Mouse (Mus musculus): ENCODE data around the gene Dnmt3b. TPM values are rescaled to one million over a fixed set of nuclear protein-coding genes. Genes with fewer than 3 reads are reported as not detected.

Dnmt3b gene
- 8.2 and 8.6 TPM in 2 replicates for polyA plus RNA-seq (2015; fragmentation: Nextera tagmentation; extraction: Ambion mirVana)

DNA sequence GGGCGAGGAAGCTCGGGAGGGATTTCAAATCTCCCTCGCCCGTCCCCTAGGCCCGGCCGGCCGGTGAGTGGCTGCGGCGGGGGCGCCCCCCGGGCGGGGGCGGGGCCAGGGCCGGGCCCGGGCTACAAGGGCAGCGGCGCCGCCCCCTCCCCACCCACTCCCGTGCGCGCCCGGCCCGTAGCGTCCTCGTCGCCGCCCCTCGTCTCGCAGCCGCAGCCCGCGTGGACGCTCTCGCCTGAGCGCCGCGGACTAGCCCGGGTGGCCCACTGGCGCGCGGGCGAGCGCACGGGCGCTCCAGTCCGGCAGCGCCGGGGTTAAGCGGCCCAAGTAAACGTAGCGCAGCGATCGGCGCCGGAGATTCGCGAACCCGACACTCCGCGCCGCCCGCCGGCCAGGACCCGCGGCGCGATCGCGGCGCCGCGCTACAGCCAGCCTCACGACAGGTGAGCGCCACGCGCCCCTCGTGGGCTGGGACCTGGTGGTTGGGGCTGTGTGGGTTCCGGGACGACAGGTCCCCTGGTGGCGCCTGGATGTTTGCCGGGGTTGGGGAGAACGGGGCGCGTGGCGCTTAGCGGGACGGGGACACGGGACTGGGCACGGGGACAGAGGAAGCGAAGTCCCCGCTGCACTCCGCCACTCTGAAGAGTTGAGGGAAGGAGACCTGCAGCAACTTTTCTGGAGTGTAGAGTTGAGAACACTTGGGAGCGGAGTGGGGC is at the start of gene Dnmt3b:
Gene Dnmt3b, plus strand, starts transcription at position 153 of the 716 bp plus-strand sequence.
- Histone ChIP-seq H3K4me3 (replicated peaks) (peak within 1 kb of the TSS; percentile 72), H3K4me2 (peak within 1 kb of the TSS; percentile 92), H3K27me3 (peaks cover 34% of the 10 kb centered on the region), H3K27ac (no peak within 1 kb of the TSS), H3K9me3 (replicated peaks) (no peaks in the 10 kb centered on the region), H3K4me1 (replicated peaks) (peaks cover 29% of the 10 kb centered on the region), H3K36me3 (no peaks in the 10 kb centered on the region), H3K9ac (peak within 1 kb of the TSS; percentile 73)
- ATAC-seq (ENCODE audit: low read depth) (peak; percentile 76), DNase-seq (peak; percentile 20)
- WGBS (ENCODE audit: insufficient replicate concordance): under 1% methylated on average over 92 of the region's 93 CpGs

DNA sequence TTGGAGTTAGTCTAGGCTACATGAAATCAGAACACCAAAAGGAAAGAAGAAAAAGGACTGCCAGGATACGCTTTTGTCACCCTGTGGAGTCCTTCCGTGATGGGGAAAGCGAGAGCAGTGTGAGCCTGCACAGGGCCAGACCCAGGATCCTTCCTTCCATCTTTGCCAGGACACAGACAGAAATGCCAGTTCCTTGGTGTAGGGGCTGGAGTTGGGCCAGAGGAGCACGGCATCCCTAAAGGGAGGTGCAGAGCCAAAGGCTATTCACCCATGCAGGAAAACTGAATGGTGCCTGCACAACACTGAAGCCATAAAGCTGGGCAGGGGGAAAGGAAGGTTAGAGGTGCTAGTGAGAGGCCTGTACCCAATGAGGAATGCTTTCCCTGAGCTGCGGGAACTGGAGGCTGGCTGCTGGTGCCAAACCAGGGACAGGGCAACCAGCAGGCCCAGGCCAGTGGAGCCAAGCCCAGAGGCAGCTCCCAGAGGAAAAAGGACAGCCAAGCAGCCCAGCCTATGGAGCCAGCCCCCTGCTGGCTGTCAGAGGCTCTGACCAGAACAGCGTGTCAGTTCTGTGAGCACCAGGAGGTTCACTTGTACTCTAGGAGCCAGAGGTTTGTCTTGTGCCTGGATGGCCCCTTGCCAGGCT is 49.1 kb upstream of the Dnmt3b start:
- no peaks in the 10 kb centered on the region for H3K36me3 ChIP-seq
- DNase-seq: no peak
- H3K4me1 ChIP-seq (replicated peaks): peaks cover 31% of the 10 kb centered on the region
- H3K9me3 ChIP-seq (replicated peaks): no peaks in the 10 kb centered on the region
- H3K27ac ChIP-seq: peak overlapping the region; percentile 18; the same call in 1 of the 2 replicates
- H3K27me3 ChIP-seq: no peaks in the 10 kb centered on the region
- H3K4me3 ChIP-seq (replicated peaks): no peak overlapping the region
- WGBS (ENCODE audit: insufficient replicate concordance): 59% methylated on average over 6 of the region's 6 CpGs
- no peak overlapping the region for H3K4me2 ChIP-seq
- peak; percentile 46 for ATAC-seq (ENCODE audit: low read depth)
- 0 out of 2 replicates have a peak overlapping the region, but pooled peaks have one; percentile 33 for H3K9ac ChIP-seq

- H3K4me2 ChIP-seq: peak overlapping the region; percentile 37
- peaks cover 34% of the 10 kb centered on the region for H3K4me1 ChIP-seq (replicated peaks)
- no peak overlapping the region for H3K4me3 ChIP-seq (replicated peaks)
- H3K27ac ChIP-seq: peak overlapping the region; percentile 18; the same call in 1 of the 2 replicates
- 47% methylated on average over 16 of the region's 16 CpGs for WGBS (ENCODE audit: insufficient replicate concordance)
- H3K9me3 ChIP-seq (replicated peaks): no peaks in the 10 kb centered on the region
- H3K27me3 ChIP-seq: no peaks in the 10 kb centered on the region
- DNase-seq (peak; percentile 48), ATAC-seq (ENCODE audit: low read depth) (peak; percentile 80)
- no peaks in the 10 kb centered on the region for H3K36me3 ChIP-seq
- peak overlapping the region; percentile 33; the same call in 1 of the 2 replicates for H3K9ac ChIP-seq
Measured at GRCm38 (mm10) chr2:153600667-153601648, 48.3 kb upstream of the Dnmt3b start.

GRCm38 (mm10) chr2:153603724-153604123 is 45.5 kb upstream of the Dnmt3b start:
- Histone ChIP-seq H3K9ac (no peak overlapping the region), H3K36me3 (no peaks in the 10 kb centered on the region), H3K4me3 (replicated peaks) (no peak overlapping the region), H3K27me3 (no peaks in the 10 kb centered on the region), H3K27ac (peak overlapping the region; percentile 41; the same call in 1 of the 2 replicates), H3K4me1 (replicated peaks) (peaks cover 55% of the 10 kb centered on the region), H3K4me2 (no peak overlapping the region), H3K9me3 (replicated peaks) (no peaks in the 10 kb centered on the region)
- no peak for ATAC-seq (ENCODE audit: low read depth)
- WGBS (ENCODE audit: insufficient replicate concordance): 40% methylated on average over 4 of the region's 4 CpGs
- DNase-seq: no peak

GRCm38 (mm10) chr2:153606421-153606820 is 42.8 kb upstream of the Dnmt3b start:
- H3K36me3 ChIP-seq: no peaks in the 10 kb centered on the region
- H3K4me2 ChIP-seq: no peak overlapping the region
- no peak overlapping the region for H3K9ac ChIP-seq
- H3K27ac ChIP-seq: peak overlapping the region; percentile 95
- ATAC-seq (ENCODE audit: low read depth) (no peak), DNase-seq (peak; percentile 49)
- peaks cover 68% of the 10 kb centered on the region for H3K4me1 ChIP-seq (replicated peaks)
- WGBS (ENCODE audit: insufficient replicate concordance): 67% methylated on average over 3 of the region's 3 CpGs
- no peak overlapping the region for H3K4me3 ChIP-seq (replicated peaks)
- no peaks in the 10 kb centered on the region for H3K9me3 ChIP-seq (replicated peaks)
- H3K27me3 ChIP-seq: no peaks in the 10 kb centered on the region

- Histone ChIP-seq H3K4me3 (replicated peaks) (peak overlapping the region; percentile 21), H3K27me3 (no peaks in the 10 kb centered on the region), H3K36me3 (no peaks in the 10 kb centered on the region), H3K9me3 (replicated peaks) (no peaks in the 10 kb centered on the region), H3K4me2 (peak overlapping the region; percentile 62), H3K4me1 (replicated peaks) (peaks cover 77% of the 10 kb centered on the region), H3K27ac (peak overlapping the region; percentile 95), H3K9ac (peak overlapping the region; percentile 63)
- DNase-seq (peak; percentile 51), ATAC-seq (ENCODE audit: low read depth) (peak; percentile 92)
- 14% methylated on average over 13 of the region's 13 CpGs for WGBS (ENCODE audit: insufficient replicate concordance)
Measured at GRCm38 (mm10) chr2:153607870-153608515, 41.3 kb upstream of the Dnmt3b start.

GRCm38 (mm10) chr2:153609058-153609457 is 40.2 kb upstream of the Dnmt3b start:
- Histone ChIP-seq H3K4me2 (peak overlapping the region; percentile 62), H3K27ac (peak overlapping the region; percentile 95)
- WGBS (ENCODE audit: insufficient replicate concordance): 60% methylated on average over 8 of the region's 8 CpGs

GRCm38 (mm10) chr2:153609548-153609947 is 39.7 kb upstream of the Dnmt3b start:
- Histone ChIP-seq H3K27me3 (no peaks in the 10 kb centered on the region), H3K9me3 (replicated peaks) (no peaks in the 10 kb centered on the region), H3K9ac (peak overlapping the region; percentile 65; the same call in 1 of the 2 replicates), H3K4me3 (replicated peaks) (no peak overlapping the region), H3K27ac (peak overlapping the region; percentile 95), H3K4me1 (replicated peaks) (peaks cover 73% of the 10 kb centered on the region), H3K4me2 (peak overlapping the region; percentile 29), H3K36me3 (no peaks in the 10 kb centered on the region)
- peak; percentile 40 for ATAC-seq (ENCODE audit: low read depth)
- peak; percentile 74 for DNase-seq
- 10% methylated on average over 9 of the region's 9 CpGs for WGBS (ENCODE audit: insufficient replicate concordance)

More at GRCm38 (mm10) chr2:153609058-153609457, 40.2 kb upstream of the Dnmt3b start:
- peak overlapping the region; percentile 63 for H3K9ac ChIP-seq
- H3K36me3 ChIP-seq: no peaks in the 10 kb centered on the region
- ATAC-seq (ENCODE audit: low read depth) (no peak), DNase-seq (no peak)
- H3K27me3 ChIP-seq: no peaks in the 10 kb centered on the region
- peaks cover 75% of the 10 kb centered on the region for H3K4me1 ChIP-seq (replicated peaks)
- no peak overlapping the region for H3K4me3 ChIP-seq (replicated peaks)
- no peaks in the 10 kb centered on the region for H3K9me3 ChIP-seq (replicated peaks)

GRCm38 (mm10) chr2:153610426-153611240 is 38.6 kb upstream of the Dnmt3b start:
- no peaks in the 10 kb centered on the region for H3K27me3 ChIP-seq
- H3K4me3 ChIP-seq (replicated peaks): no peak overlapping the region
- no peaks in the 10 kb centered on the region for H3K9me3 ChIP-seq (replicated peaks)
- DNase-seq: peak; percentile 62
- H3K27ac ChIP-seq: peak overlapping the region; percentile 95
- ATAC-seq (ENCODE audit: low read depth): peak; percentile 55
- H3K36me3 ChIP-seq: no peaks in the 10 kb centered on the region
- 6% methylated on average over 14 of the region's 14 CpGs for WGBS (ENCODE audit: insufficient replicate concordance)
- H3K4me1 ChIP-seq (replicated peaks): peaks cover 73% of the 10 kb centered on the region
- peak overlapping the region; percentile 45 for H3K4me2 ChIP-seq
- H3K9ac ChIP-seq: peak overlapping the region; percentile 65

DNA sequence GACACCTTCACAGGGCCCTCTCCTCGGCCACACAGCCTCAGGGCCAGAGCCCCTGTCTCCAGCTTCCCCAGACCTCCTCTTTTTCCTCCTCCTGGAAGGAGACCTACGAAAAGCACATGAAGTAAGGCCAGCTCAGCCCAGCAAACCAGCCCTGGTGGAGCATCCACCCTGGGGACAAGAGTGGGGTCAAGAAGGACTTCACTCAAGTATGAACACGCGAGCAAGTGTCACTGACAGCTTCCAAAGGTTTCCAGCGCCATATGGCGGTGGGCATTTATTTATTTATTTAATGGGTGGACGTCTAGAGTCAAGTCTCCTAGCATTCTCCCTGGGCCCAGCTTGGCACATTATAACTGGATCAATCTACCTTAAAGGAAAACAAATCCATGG is 38.0 kb upstream of the Dnmt3b start:
- Histone ChIP-seq H3K27ac (peak overlapping the region; percentile 95), H3K9me3 (replicated peaks) (no peaks in the 10 kb centered on the region), H3K4me3 (replicated peaks) (no peak overlapping the region), H3K4me2 (peak overlapping the region; percentile 45), H3K4me1 (replicated peaks) (peaks cover 68% of the 10 kb centered on the region), H3K9ac (peak overlapping the region; percentile 65), H3K27me3 (no peaks in the 10 kb centered on the region), H3K36me3 (no peaks in the 10 kb centered on the region)
- no peak for ATAC-seq (ENCODE audit: low read depth)
- DNase-seq: no peak
- WGBS (ENCODE audit: insufficient replicate concordance): 17% methylated on average over 7 of the region's 7 CpGs

All from liver, embryonic 13.5 days (tissue).